Mouse (Mus musculus): ENCODE measurements at regions not wholly inside any gene's neighbourhood (a gene's known extent, or its start where the extent isn't known, plus 50 kb on each side); places are given as distances from the start of the nearest gene placed in this dataset.

- in situ Hi-C loops (cut with MboI; ENCODE audit: low sequenced_read_pairs) = no loop called here
Measured at GRCm38 (mm10) chr7:72589241-72589668, 282.8 kb upstream of the Mctp2 start.

- in situ Hi-C loops (cut with MboI; ENCODE audit: low sequenced_read_pairs) = no loop called here
Measured at GRCm38 (mm10) chr7:72590351-72591115, 284.1 kb upstream of the Mctp2 start.

- in situ Hi-C loops (cut with MboI; ENCODE audit: low sequenced_read_pairs) = no loop called here
Measured at GRCm38 (mm10) chr7:72592110-72592509, 285.7 kb upstream of the Mctp2 start.

DNA sequence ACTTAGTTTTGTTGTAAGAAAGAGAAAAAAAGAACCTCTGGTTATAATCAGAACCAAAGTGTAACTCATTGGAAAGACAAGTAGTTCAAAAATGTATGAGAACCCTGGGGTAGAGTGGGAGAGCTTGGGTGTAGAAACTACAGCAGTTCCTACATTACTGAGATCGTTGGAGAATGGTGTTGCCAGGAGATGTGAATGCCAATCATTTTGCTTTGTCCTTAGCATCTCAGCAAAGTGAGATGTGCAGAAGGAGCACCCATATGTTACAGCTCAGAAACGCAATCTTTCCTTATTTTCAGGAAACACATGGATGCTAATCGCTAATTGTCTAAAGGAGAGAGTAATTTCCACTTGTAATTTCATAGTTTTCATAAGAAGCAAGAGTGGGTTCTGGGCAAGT lies 286.2 kb upstream of the Mctp2 start:
- in situ Hi-C loops (cut with MboI; ENCODE audit: low sequenced_read_pairs) = no loop called here

GRCm38 (mm10) chr7:72593259-72593658 lies 286.9 kb upstream of the Mctp2 start:
- in situ Hi-C loops (cut with MboI; ENCODE audit: low sequenced_read_pairs) = no loop called here

DNA sequence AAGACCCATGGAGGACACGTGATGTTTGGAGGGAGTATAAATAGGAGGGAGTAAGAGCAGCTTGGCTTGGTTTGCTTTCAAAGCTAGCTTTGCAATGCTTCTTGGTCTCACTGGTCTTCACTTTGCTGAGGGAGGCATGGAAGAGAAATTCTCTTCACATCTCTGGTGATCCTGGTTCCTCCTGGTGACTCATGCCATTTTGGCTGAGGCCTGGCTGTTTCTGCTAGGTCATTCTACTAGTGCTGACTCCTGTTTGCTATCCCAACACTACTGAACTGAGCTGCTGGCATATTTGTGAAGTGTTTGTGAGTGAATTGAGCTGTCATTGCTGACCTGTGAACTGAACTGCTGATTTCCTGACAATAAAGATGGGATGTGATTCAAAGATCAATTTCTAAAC lies 288.3 kb upstream of the Mctp2 start:
- in situ Hi-C loops (cut with MboI; ENCODE audit: low sequenced_read_pairs) = no loop called here

GRCm38 (mm10) chr7:72596985-72597384 lies 290.6 kb upstream of the Mctp2 start:
- in situ Hi-C loops (cut with MboI; ENCODE audit: low sequenced_read_pairs) = no loop called here

DNA sequence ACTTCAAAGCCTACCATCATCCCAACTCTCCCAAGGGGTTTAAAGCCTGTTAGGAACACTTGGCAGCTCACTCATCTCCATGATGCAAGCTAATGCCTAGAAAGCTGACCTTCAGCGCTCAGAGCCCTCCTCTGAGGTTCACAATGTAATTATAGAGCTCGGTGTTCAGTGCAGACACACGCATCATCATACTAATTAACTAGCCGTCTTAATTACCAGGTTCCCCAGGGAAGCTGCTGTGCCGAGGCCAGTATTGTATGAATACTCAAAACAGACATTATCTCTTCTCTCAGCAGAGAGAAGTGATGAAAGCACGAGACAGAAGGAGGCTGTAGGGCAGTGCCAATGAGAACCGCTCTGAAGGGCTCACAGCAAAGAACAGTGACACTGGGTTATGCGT lies 295.5 kb upstream of the Mctp2 start:
- in situ Hi-C loops (cut with MboI; ENCODE audit: low sequenced_read_pairs) = no loop called here

GRCm38 (mm10) chr7:72609791-72610190 lies 303.4 kb upstream of the Mctp2 start:
- in situ Hi-C loops (cut with MboI; ENCODE audit: low sequenced_read_pairs) = no loop called here

DNA sequence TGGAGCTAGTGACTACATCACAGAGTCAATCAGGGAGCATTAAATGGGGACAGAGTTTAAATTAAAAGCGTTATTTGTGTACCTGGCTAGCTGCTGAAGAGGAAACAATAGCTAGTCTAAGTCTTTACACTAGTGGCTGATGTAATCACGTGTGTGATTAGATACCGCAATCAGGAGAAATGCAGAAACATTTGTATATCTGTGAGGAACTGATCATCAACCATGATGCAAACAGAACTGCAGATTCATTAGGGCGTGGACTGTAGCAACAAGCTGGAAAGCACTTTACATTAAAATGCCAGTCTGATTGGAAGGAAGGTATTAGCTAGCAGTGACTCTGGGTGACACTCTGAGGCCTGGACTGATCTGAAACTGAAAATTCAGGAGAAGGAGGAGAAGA lies 308.8 kb upstream of the Mctp2 start:
- in situ Hi-C loops (cut with MboI; ENCODE audit: low sequenced_read_pairs) = no loop called here

GRCm38 (mm10) chr7:72627369-72627768 lies 321.0 kb upstream of the Mctp2 start:
- in situ Hi-C loops (cut with MboI; ENCODE audit: low sequenced_read_pairs) = no loop called here

GRCm38 (mm10) chr7:72639566-72639965 lies 333.2 kb upstream of the Mctp2 start:
- in situ Hi-C loops (cut with MboI; ENCODE audit: low sequenced_read_pairs) = no loop called here

DNA sequence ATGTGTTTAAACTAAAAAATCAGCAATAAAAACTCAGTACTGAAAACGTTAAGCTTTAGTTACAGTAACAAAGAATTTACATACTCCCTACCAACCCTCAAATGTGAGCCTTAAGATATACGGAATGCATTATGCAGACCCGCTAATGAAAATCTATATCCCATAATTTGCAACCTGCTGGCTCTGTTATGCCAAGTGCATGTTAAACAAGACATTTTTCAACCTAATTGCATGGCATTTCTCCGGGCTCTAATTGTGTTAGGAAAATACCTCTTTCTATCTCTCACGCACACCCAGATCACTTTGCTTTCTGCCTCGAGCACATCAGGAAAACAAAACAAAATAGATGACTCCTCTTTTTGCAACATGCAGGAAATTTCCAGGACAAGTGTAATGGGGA lies 368.6 kb upstream of the Mctp2 start:
- in situ Hi-C loops (cut with MboI; ENCODE audit: low sequenced_read_pairs) = no loop called here

DNA sequence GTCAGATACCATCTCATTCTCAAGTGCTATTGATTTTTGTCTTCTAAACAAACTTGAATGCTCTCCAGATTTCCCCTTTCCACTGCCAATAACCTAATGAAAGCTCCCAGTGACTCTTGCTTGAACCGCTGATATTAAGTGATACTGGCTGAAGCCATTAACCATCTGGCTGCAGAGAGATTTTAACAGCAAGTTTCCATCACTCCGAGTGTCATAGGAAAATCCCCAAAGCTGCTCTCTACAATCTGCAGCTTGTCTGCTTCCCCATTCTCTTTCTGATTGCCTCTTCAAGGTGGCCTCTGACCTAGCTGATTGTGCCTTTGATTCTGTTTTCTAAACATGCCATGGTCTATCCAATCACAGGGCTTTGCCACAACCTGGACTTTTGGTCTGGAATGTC lies 379.4 kb upstream of the Mctp2 start:
- in situ Hi-C loops (cut with MboI; ENCODE audit: low sequenced_read_pairs) = no loop called here

DNA sequence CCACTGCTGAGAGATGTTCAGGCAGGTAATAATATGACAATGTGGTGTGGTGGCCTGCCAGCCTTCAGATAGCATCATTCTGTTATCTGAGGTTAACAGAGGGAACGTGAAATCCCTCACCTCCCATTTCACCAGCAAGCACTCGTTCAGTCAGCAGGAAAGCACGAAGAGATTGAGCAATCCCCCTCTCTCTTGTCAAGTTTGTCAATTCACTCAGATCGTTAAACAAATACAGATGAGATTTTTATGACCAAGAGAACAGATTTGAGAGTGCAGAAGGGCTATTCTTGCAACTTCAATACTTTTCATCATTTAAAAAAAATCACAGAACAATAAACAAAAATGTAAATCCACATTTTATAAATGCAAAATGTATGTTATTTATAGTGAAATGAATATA lies 380.9 kb upstream of the Mctp2 start:
- in situ Hi-C loops (cut with MboI; ENCODE audit: low sequenced_read_pairs) = no loop called here

- in situ Hi-C loops (cut with MboI; ENCODE audit: low sequenced_read_pairs) = no loop called here
Measured at GRCm38 (mm10) chr7:72691396-72691795, 385.0 kb upstream of the Mctp2 start.

DNA sequence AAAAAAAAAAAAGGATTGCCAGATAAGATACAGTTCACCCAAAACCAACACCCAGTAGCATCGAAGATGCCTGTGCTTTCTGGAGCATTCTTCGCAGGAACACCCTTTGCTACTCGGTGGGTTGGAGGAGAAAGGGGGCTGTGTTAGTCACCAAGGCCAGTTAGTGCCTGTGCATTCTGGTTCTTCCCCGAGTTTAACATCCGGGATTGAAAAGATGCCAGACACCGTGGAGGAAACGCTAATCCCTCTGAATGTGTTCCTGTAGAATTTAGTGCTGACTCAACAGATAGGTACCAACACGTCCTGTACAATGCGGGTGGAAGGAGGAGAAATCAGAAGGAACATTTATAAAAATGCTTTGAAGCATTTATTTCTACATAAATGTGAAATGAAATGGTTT lies 385.5 kb upstream of the Mctp2 start:
- in situ Hi-C loops (cut with MboI; ENCODE audit: low sequenced_read_pairs) = no loop called here

DNA sequence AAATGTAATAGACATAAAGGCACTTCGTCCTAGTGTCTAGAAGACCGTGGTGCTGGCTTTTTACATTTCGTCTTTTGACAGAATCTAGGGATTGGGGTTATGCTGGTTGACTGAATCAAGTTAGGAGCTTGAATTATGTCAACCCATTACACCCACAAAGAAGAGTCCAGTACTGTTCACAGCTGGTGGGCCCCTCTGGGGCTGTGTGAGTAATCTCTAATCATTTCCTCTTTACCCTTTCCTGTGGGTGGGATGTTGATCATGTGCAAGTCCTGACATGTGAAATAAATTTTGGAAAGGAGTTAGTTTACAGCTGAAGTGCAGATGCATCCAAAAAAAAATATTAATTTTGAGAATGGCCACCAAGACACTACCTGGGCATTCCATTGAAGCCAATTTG lies 390.3 kb upstream of the Mctp2 start:
- in situ Hi-C loops (cut with MboI; ENCODE audit: low sequenced_read_pairs) = no loop called here

- in situ Hi-C loops (cut with MboI; ENCODE audit: low sequenced_read_pairs) = no loop called here
Measured at GRCm38 (mm10) chr7:72703652-72704341, 397.4 kb upstream of the Mctp2 start.

DNA sequence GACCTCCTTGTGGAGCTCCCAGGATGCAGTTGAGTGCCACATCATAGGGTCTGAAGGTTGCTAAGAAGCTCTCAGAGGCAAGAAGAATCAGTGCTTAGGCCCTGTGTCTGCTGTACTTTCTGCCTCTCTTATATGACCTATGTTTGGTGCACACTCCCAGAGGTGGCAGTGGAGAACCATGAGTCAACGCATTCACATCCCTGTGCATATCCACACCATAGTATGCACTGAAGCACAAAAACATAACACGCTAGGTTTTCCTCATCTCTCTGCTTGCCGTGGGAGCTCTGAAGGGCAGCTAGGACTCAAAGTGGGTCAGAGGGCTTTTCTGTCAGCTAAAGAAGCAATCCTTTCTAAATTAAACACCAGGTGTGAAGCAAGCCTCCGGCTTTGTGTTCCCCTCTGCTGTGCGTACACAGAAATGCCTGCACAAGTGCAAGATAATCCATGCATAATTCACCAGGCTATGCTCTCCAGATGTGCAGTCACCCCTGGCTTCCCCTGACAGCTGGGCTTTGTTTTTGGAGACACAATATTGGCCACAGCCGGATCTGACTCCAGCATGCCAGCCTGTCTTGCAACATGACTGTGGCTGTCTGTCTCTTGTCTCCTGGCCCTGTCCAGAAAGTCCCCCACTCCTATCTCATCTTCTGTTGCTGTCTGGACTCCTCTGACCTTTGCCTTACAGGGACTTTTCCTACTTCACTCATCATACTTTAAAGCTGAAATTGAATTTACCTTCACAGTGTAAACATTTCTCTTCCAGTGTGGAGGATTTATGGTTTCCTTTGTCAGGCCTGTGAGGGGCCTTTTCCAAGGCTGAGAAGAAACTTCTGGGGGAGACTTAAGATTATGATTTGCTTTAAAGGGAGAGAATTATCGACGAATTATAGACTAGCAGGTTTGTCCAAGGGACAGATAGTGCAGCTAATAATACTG lies 405.1 kb upstream of the Mctp2 start:
- in situ Hi-C loops (cut with MboI; ENCODE audit: low sequenced_read_pairs) = no loop called here

DNA sequence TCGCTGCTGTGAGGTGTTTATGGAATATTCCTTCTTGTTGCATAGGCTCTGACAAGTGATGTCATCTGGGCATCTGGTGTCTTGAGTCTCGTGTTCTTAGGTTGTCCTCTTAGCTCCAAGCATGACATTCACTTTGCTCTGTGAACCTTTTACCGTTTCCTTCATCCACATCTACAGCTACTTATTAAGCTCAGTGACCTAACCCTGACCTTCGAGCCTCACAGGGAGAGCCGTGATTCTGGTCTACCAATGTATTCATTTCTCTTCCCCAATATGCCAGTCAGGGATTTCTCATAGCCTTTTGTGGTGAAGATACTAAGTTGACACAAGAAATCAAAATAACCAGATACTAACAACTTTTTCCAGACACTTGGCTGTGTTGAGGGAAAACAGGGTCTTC lies 409.0 kb upstream of the Mctp2 start:
- in situ Hi-C loops (cut with MboI; ENCODE audit: low sequenced_read_pairs) = no loop called here

All from CH12F3 (cell line).